14 mouse cellular contexts compared by ENCODE assay signal in genomic region chr16:50779030-50779784, GRCm38 (mm10).
DNase-seq lines count a peak whose midpoint lies in the region; ATAC-seq and TF ChIP-seq lines count a peak whose summit lies in the region.
"Had no signal": no experiment of that assay in that cellular context is flagged by ENCODE, and none has a peak within 500 bp of the region (broad histone marks: within the 10 kb centered on the region; RNA-seq: fewer than 3 reads in every experiment).

No protein-coding gene starts in this region.

- ATAC-seq in midbrain, embryonic 15.5 days (replicated peaks): 0 out of 2 replicates have a peak, but pooled peaks have one; percentile 48

- no peak for TF ChIP-seq POLR2A in kidney, adult 2 months (IDR thresholded peaks at IDR 0.05; ENCODE audit: low read depth, low read length)
- no peak for TF ChIP-seq POLR2A in thymus, adult 2 months (IDR thresholded peaks at IDR 0.05; ENCODE audit: control insufficient read depth, extremely low read depth, insufficient read depth, low read length, poor library complexity)

- H3K27me3 ChIP-seq in kidney, adult 2 months (replicated peaks; ENCODE audit: control insufficient read depth, insufficient read depth, low read length): no peaks in the 10 kb centered on the region
- H3K27me3 ChIP-seq in midbrain, embryonic 15.5 days (replicated peaks): no peaks in the 10 kb centered on the region
- no peaks in the 10 kb centered on the region for H3K27me3 ChIP-seq in thymus, adult 2 months (ENCODE audit: control insufficient read depth, insufficient read depth, low read length)

- H3K36me3 ChIP-seq in kidney, adult 2 months (ENCODE audit: control insufficient read depth, insufficient read depth, low read length): no peaks in the 10 kb centered on the region
- no peaks in the 10 kb centered on the region for H3K36me3 ChIP-seq in midbrain, embryonic 15.5 days (replicated peaks)
- H3K36me3 ChIP-seq in thymus, adult 2 months (ENCODE audit: control insufficient read depth, insufficient read depth, low read length): no peaks in the 10 kb centered on the region

- H3K9ac ChIP-seq in midbrain, embryonic 15.5 days: no peak overlapping the region

- no peaks in the 10 kb centered on the region for H3K9me3 ChIP-seq in midbrain, embryonic 15.5 days

- no peak for DNase-seq in gastrocnemius, adult 2 months
- DNase-seq in gastrocnemius, postnatal 36 days: no peak
- DNase-seq in kidney, postnatal 14 days: peak; percentile 10
- no peak for DNase-seq in kidney, adult 2 months
- DNase-seq in ZHBTc4 (ENCODE audit: low read depth, low spot score): peak; percentile 68
- DNase-seq in ovary, postnatal 36 days (ENCODE audit: low spot score): no peak
- no peak for DNase-seq in thymus, adult 2 months
- DNase-seq: adrenal gland, postnatal 36 days; cerebellum, adult 9-10 months; gastrocnemius, postnatal 14 days; left cerebral cortex, postnatal 4 days; lung, adult 2 months; thymus, postnatal 4 days had no signal

- H3K4me1 ChIP-seq in kidney, adult 2 months (ENCODE audit: control insufficient read depth, insufficient read depth, low read length): 0 out of 2 replicates have a peak, but pooled peaks cover 2% of the 10 kb centered on the region
- peaks cover 14% of the 10 kb centered on the region for H3K4me1 ChIP-seq in midbrain, embryonic 15.5 days
- no peaks in the 10 kb centered on the region for H3K4me1 ChIP-seq in thymus, adult 2 months (replicated peaks; ENCODE audit: control insufficient read depth, insufficient read depth, low read length)

- WGBS in kidney, adult 2 months: 19% methylated on average over 6 of the region's 6 CpGs
- WGBS in midbrain, embryonic 15.5 days: 27% methylated on average over 6 of the region's 6 CpGs
- 62% methylated on average over 6 of the region's 6 CpGs for WGBS in thymus, adult 2 months

- no peak for TF ChIP-seq CTCF in gastrocnemius, adult 2 months (IDR thresholded peaks at IDR 0.05)
- no peak for TF ChIP-seq CTCF in kidney, adult 2 months (conservative IDR thresholded peaks at IDR 0.05; ENCODE audit: insufficient read depth, insufficient read length, low read depth, low read length)
- no peak for TF ChIP-seq CTCF in thymus, adult 2 months (IDR thresholded peaks at IDR 0.05; ENCODE audit: borderline replicate concordance, control insufficient read depth, extremely low read depth, insufficient read depth, low read length, poor library complexity)

- intact Hi-C loops in gastrocnemius, adult 2 months (cut with DNase I): no loop called here
- intact Hi-C loops in gastrocnemius, postnatal 36 days (cut with DNase I): no loop called here

- peak overlapping the region; percentile 9; the same call in 1 of the 2 replicates for H3K4me3 ChIP-seq in gastrocnemius, adult 2 months
- H3K4me3 ChIP-seq in kidney, adult 2 months (ENCODE audit: insufficient read depth, low read depth, low read length): no peak overlapping the region
- no peak overlapping the region for H3K4me3 ChIP-seq in midbrain, embryonic 15.5 days
- no peak overlapping the region for H3K4me3 ChIP-seq in thymus, adult 2 months (ENCODE audit: control insufficient read depth, insufficient read depth, low read length)

- H3K27ac ChIP-seq in gastrocnemius, adult 2 months: peak overlapping the region; percentile 32; the same call in 1 of the 2 replicates
- H3K27ac ChIP-seq in kidney, adult 2 months (ENCODE audit: insufficient read depth, low read depth, low read length): no peak overlapping the region
- H3K27ac ChIP-seq in midbrain, embryonic 15.5 days: no peak overlapping the region
- H3K27ac ChIP-seq in thymus, adult 2 months (ENCODE audit: control insufficient read depth, insufficient read depth, low read length): no peak overlapping the region

- H3K4me2 ChIP-seq in midbrain, embryonic 15.5 days: no peak overlapping the region

Comparison
In these comparisons a context has a peak if more than half of its experiments do, and no peak if none do; other contexts are left out.
1. DNase-seq: peak in kidney, postnatal 14 days (single experiment) and ZHBTc4 (single experiment); none in gastrocnemius, adult 2 months (single experiment), gastrocnemius, postnatal 36 days (0 of 2), kidney, adult 2 months (single experiment), ovary, postnatal 36 days (single experiment) and thymus, adult 2 months (single experiment).